Mouse (Mus musculus) retina, adult 2 months (tissue): ENCODE measurements around the gene Lrp4.

Source experiments
- DNase-seq: peaks from one replicate; pipeline ENCODE4 v3.0.0-alpha.2; 2012; ENCODE audit warnings: low read depth, low spot score

The Lrp4 gene

DNA sequence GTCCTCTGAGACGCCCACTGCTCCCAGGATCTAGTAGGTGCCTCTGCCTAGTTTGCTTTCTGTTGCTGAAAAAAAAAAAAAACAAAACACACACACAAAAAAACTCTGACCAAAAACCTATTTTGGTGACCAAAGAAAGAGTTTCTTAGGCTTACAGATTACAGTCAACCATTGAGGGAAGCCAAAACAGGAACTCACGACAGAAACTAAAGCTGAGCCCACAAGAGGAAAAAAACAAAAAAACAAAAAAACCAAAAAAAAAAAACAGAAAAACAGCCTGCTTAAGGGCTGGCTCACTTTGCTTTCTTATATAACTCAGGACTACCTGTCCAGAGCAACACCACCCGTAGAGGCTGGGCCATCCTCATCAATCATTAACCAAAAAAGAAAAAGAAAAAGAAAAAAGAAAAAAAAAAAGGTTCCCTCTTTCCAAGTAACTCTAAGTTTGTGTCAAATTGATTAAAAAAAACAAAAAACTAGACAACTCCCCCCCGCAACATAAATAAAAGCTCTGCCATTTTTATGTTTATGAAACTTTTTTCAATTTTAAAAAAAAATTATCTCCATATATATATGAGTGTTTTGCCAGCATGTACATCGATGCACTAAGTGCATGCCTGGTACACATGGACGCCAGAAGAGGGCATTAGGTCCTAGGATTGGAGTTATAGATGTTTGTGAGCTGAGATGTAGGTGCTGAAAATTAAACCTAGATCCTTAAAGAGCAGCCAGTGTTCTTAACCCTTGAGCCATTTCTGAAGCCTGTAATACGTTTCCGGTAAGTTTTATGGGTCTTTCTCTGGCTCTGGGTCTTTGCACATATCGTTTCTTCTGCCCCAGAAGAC, 3.9 kb upstream of the Lrp4 start:
- no peak for DNase-seq

DNA sequence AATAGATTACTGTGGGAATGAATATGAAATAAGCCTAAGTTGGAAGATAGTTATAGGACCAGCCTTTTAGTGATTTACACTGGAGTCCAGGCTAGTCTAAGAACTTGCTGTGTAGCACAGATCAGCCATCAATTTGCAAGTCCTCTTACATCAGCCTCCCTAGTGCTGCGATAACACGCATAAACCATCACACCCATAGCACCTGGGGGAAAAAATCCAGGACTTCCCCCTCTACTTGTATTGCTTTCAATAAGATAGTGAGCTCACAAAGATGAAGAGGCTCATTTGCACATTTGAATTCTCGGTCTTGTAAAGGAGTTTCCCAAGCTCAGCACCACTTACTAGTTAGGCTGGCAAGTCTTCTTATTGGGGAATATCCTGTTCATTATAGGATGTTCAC, 2.9 kb upstream of the Lrp4 start:
- DNase-seq, result no peak

DNA sequence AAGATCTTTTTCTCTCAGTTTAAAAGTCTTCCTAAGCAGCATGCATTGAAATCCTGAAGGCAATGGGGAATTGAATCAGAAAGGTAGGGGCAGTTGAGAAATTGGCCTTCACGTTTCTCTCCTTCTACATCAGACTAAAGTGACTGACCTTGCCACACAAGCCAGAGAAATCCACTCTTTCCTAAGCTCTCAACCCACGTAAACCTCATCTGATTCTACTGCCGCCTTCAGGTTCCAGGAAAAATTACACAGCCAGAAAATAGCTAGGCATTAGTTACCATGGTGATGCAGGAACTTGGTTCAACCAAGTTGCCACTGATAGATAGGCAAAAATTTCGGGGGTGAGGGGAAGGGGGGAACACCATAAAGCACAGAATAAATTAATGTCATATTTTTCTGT, 1.5 kb upstream of the Lrp4 start:
- no peak for DNase-seq

DNA sequence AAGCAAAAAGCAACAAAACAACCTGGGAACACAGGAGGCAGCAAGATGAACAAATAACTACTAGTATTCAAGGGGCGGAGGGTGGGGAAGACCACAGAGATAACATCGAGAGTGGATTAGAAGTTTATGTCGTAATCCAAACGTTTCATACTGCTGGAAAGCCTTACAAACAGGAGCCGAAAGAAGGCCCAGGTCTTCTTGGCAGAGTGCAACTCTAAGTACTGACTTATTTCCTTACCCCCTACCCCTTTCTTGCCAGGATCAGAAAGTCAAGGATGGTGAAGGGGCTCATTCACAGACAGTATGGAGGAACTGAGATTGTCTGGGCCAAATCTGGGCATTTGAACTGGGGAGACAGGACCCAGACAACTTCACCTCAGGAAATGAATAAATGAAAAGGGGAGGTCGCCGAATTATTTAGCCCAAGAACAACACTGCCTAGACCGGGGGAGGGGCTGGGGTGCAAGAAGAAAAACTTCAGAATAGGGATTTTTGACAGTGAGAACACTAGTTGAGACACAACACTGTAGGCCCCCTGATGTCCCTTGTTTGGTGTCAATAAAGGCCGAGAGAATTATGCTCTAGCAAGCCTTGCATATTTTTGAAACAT, 715 bp upstream of the Lrp4 start:
- DNase-seq, result no peak

DNA sequence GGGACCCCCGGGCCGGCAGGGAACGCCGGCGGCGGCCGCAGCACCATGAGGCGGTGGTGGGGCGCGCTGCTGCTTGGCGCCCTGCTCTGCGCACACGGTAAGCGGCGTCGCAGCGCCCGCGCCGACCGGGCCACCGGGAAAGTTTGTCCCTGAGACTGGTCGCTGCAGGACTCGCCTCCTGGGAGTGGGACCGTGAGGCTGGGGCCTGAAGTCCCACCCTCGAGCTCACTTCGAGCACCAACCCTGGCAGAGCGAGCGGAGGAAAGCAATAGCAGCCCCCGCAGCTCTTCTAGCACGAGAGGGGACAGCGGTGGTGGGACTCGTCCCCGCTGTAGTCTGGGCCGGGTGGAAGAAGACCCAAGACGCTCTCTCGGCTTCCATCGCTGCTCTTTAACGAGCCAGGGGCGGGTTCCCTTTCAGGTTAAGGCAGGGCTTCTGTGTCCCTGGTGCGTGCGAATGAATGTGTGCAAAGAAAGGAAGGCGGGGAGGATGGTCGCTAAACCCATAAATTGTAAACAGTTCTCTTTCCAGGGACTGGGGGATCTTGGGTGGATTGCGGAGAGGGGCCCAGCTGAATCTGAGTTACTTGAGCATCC, 443 bp downstream of the Lrp4 start:
- no peak for DNase-seq

DNA sequence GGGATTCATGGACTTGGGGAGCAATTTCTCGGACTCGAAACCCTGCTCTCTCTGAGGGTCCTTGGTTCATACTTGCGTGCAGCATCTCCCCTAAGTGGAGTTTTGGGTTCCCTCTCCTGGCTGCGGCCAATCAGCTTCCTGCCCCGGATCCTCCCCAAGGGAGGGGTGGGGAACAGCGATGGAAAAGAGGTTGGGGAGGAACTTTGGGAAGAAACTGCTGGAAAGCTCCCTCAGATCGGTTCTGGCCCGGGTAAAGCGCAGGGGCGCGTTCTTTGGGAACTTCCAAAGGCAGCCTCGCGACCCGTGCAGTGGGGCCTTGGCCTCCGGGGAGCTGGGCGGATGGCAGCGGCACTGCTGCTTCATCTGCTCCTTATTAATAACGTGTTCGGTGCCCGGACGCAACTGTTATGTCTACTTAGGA, 951 bp downstream of the Lrp4 start:
- DNase-seq, result no peak

DNA sequence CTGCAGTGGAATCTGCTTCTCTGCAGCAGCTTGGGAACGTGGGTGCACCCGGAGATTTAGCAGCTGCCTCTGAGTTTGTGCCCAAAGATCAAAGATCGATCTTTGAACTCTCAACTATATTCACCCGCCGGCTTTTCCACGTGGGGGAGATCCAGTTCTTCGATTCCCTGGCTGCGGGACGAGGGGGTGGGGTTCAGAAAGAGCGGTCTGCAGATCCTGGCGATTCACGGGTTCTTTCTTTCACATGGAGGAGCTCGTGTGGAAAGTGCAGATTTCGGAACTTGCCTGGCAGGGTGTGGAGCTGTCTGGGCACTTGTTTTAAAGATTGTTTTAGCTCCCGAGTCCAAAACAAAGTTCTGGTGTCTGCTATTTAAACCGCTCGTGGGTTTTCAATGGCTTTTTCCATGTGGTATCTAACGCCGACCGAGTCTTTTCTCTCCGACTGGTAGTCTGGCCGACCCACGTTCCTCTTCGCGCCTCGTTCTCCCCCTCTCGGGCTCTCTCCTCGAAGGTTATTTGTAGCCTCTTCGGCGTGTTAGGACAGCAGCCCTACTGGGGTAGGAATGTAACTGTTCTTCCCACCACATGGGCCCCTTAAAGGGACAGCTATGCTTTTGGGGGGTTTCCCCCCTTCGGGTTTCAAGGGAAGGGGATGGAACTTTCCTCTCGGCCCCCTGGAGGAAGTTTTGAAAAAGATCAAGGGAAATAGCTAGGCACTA, 1.5 kb downstream of the Lrp4 start:
- DNase-seq, result no peak

DNA sequence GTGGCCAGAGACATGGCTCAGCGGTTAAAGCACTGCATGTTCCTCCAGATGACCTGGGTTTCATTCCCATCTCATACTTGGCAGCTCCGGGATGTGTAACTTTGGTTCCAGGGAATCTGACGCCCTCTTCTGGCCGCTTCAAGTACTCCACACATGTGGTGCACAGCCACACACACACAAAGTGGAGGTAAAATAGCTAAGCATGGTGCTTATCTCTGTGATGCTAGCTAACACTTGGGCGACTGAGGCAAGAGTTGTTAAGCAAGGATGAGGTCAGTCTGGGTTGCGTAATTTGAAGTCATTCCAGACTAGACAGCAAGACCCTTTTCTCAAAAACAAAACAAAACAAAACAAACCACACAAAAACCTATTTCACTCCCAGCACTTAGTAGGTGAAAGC, 2.8 kb downstream of the Lrp4 start:
- no peak for DNase-seq

DNA sequence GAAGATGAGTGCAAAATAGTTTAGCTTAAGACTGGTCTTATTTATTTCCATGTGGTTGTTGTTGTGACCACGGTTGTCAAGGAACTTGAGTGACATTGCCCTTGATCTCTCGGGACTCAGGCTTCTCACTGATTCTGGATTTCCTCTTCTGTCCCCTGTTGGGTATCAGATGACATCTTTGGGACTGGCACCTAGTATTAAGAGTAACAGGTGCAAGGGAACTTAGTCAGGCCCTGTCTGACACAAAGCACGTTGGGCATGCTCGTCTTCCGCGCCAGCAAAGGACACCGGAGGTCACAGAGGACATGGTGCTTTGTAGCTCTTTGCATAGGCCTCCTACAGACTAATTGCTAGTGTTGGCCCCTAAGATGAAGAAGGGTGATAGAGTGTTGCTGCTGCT, 3.5 kb downstream of the Lrp4 start:
- DNase-seq, result no peak

DNA sequence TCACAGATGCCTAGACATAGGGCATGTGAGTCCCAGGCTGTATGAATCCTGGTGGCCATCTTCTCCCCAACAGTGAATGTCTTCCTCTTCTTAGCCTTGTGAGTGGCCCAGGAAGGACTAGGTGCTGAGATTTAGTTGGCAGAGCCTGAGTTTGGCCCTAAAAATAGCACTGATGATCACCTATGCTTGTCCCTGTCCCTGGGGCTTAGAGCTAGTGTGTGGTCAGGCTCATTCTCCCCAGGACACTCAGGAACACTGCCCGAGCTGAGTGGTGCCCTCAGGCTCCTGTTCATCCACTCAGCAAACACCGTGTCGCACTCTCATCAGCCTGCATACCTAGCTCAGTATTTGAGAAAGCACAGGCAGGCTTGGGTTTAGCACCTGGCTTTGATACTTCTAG, 4.0 kb downstream of the Lrp4 start:
- DNase-seq, result no peak

DNA sequence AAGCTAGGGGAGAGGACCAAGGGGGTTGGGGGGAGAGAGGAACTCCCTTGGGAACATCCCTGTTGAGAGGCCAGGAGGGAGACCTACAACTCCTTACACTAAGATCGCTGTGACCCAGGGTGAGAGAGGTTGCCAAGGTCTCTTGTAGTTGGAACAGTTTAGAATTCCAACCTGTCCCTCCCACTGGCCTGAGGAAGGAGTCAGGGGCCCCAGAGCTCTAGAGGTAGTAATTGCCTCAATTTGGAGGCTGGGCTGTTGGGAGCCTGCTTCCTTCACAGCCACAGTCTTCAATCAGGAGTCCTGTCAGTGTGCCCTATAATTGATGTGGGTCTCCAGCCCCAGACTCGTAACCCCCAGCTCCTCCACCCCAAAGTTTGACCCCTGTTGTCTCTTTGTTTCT, 4.9 kb downstream of the Lrp4 start:
- DNase-seq, result no peak

DNA sequence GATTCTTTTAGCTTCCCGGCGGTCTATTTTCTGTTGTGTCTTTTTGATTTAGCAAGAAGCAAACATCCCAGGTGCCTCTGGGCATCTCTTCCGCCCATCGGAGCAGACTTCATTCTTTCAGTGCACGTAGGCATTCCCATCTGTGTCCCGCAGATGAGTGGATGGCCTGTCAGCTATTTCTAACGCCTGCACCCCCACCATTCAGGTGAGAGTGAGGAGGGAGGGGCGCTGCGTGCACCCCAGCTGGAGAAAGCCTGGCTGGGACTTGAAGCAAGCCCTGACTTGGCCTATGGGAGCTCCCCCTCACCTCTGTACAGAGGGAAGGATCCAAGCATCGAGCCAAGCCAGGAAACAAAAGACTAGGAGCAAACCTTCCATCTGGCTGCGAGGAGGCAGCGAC, 5.4 kb downstream of the Lrp4 start:
- no peak for DNase-seq

DNA sequence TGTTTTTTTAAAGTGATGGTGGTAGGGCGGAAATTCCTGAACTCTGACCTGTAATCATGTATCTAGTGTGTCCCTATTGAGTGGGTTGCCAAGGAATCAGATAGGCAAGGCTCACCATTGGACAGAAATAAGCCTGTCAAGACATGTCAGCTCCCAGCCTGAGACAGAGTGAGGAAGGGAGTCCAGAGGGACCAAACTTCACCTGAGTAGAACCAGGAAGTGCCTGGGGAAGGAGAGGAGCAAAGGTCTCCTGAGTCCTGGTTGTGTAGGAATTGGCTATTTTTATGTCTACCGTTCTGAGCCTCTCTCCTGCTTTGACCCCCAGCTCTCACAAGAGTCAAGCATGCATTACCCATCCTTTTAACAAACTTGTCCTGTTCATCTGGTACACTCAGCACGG, 8.6 kb downstream of the Lrp4 start:
- DNase-seq, result no peak

DNA sequence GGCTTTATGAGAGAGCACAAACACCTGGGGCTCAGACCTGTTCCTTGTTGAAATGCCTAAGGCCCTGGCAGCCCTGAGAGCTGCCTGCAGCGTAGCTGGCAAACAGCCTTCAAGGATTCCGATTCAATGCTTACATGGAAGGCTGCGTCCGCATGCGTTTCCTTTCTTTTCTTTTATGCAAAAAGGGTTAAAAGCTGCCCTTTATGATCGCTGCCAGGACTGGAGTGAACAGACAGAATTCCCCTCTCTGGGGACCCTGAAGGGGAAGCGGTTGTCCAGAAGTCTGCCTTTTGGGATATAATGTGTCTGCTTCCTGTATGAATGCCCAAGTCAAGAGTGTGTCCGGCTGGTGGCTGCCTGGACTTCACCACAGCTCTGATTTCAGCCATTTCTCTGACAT, 10.3 kb downstream of the Lrp4 start:
- no peak for DNase-seq

DNA sequence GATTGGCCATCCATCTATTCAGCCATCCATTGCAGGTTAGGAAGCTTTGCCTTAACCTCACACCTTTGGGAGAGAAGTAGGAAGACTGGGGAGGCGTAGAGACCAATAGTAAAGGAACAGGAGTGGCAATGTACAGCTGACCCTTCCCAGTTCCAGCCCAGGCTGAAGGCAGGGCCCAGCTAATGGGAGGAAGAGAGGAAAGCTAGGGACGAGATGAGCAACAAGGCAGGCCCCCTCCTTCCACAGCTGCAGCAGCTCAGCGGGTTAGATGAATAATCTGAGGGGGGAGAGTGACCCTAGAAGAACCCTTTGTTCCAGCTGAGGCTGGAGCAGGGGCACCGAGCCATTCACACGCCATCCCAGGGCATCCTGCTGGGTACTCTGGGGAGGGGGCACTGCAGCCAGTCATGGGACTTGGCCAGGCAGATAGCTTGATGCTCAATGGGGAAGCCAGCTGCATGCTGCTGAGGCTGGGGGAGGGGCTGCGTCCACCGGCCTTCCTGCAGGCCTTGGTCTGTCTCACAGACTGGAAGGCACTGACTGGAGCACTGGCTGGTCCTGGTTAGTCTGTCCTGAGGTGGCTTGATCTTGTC, 12.8 kb downstream of the Lrp4 start:
- DNase-seq, result no peak

DNA sequence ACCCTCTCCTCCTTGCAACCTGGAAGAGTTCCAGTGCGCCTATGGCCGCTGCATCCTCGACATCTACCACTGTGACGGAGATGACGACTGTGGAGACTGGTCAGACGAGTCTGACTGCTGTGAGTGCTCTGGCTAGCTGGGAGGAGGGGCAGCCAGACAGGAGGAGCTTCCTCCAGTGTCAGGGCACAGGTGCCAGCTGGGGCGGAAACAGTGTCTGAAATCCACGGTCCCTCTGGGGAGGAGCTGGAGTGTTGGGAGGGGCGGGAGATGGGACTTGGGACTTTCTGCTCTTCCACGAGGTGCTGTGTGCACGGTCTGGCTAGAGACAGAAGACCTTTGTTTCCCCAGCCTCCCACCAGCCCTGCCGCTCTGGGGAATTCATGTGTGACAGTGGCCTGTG, 17.0 kb downstream of the Lrp4 start:
- DNase-seq, result no peak

DNA sequence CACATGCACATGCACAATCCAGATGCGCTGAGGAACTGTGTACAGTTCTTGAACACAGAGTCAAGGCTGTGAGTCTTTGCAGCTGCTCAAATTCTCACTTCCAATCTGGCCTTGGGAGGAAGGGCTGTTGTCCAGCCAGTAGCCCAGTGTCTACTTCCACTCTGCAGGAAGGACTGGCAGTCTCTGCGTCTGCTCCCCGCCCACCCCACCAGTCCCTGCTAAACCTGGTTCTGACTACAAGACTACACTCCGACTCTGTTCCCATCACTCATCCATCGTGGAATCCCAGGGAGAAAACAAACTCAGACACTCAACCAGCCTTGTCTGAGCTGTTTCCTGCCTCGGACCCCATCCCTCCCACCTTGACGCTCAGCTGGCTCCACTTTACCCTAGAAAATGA, 18.5 kb downstream of the Lrp4 start:
- DNase-seq, result no peak

DNA sequence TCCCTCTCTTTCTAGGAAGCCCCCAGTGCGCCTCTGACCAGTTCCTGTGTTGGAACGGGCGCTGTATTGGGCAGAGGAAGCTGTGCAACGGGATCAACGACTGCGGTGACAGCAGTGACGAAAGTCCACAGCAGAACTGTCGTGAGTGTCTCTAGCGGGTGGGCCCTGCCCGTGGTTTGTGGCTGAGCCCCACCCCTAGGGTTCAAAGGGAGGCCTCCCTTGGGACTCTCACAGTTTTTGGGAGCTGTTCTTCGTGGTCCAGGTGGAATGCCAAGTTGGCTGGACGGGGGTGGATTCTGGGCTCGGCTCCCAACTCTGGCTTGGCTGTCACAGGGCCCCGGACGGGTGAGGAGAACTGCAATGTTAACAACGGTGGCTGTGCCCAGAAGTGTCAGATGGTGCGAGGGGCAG, 18.9 kb downstream of the Lrp4 start:
- no peak for DNase-seq

DNA sequence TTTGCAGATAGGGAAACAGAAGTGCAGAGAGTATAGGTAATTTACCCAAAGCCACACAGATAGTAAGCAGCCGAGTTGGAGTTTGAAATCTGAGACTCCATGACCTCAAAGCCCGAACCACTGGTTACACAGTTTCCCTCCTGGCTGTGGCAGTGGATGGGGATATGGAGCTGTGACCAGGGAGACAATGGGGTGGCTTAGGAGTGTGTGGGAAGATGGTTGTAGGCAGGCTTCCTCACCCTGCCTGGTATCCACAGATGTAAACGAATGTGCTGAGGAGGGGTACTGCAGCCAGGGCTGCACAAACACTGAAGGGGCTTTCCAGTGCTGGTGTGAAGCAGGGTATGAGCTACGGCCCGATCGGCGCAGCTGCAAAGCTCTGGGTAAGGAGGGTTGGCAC, 19.5 kb downstream of the Lrp4 start:
- no peak for DNase-seq

DNA sequence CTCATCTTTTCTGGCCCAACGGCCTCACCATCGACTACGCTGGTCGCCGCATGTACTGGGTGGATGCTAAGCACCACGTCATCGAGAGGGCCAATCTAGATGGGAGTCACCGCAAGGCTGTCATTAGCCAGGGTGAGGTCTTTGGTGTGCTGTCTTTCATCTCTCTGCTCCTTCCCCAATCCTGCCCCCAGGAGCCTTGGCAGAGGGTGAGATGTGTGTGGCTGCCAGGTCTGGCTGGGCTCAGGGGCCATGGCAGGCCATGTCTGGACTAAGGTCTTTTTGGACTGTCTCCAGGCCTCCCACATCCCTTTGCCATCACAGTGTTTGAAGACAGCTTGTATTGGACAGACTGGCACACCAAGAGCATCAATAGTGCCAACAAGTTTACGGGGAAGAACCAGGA, 23.1 kb downstream of the Lrp4 start:
- DNase-seq, result no peak

DNA sequence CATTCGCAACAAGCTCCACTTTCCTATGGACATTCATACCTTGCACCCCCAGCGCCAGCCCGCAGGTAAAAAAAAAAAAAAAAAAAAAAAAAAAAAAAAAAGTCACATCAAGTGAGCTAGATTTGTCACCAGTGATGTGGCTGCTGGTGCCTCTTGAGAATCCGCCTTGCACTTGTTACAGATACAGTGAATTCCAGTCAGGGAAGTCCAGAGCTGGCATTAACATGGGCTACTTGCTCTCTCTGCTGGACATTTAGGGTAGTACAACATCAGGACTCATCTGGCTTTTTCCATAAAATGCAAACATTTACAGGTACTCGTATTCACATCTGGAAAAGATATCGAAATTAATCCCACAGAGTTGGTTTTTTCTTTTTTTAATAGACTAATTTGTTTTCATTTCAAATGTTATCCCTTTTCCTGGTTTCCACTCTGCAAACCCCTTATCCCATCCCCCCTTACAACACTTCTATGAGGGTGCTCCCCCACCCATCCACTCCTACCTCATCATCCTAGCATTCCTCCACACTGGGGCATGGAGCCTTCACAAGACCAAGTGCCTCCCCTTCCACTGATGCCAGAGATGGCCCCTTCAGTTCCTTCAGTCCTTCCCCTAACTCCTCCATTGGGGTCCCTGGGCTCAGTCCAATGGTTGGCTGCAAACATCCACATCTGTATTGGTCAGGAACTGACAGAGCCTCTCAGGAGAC, 23.6 kb downstream of the Lrp4 start:
- DNase-seq, result no peak
